Mouse (Mus musculus) layer of hippocampus, adult 2 months (tissue): ENCODE data around the gene 1500009C09Rik. TPM values are rescaled to one million over a fixed set of nuclear protein-coding genes. Genes with fewer than 3 reads are reported as not detected.
"Not testable (repeated sequence)": the region's sequence is repeated elsewhere in the genome, so short reads cannot be mapped to it uniquely, and the experiment has no call there.

ENCODE experiments used
- DNase-seq, 2 experiments: peaks; one replicate each; pipeline ENCODE4 v3.0.0; 2022; ENCODE audit warnings: low spot score in 2 of 2
- H3K27ac ChIP-seq: fragments of 200-600 bp; 2 replicates; pipeline ENCODE4 v1.8.1; 2022
- H3K4me3 ChIP-seq: fragments of 200-600 bp; 2 replicates; pipeline ENCODE4 v1.8.1; 2022; ENCODE audit warnings: mild to moderate bottlenecking
- CTCF ChIP-seq: fragments of 200-600 bp; conservative IDR thresholded peaks from 2 replicates; pipeline ENCODE4 v1.8.1; 2022; ENCODE audit warnings: antibody characterized with exemption, mild to moderate bottlenecking, moderate library complexity
- total RNA-seq, 2 experiments: library from RNA; stranded (reverse); gene quantifications; 2 replicates each; pipeline ENCODE4 v1.2.3; 2021

Gene 1500009C09Rik
- total RNA-seq, 2 experiments from 2014 or later: 105 to 108 TPM

- Histone ChIP-seq H3K4me3 (peak within 1 kb of the TSS; percentile 85), H3K27ac (peak within 1 kb of the TSS; percentile 43)
- DNase-seq: peak; percentile 89
- TF ChIP-seq CTCF: peak; percentile 11; the same call in 1 of the 2 replicates
Observed at GRCm38 (mm10) chr15:82244115-82244804, 7.9 kb upstream of the 1500009C09Rik start, which contains the start of gene Cenpm. Gene Cenpm (minus strand): TSS chr15:82244748.

GRCm38 (mm10) chr15:82244805-82245161 is 7.4 kb upstream of the 1500009C09Rik start:
- not testable (repeated sequence) for DNase-seq, H3K27ac ChIP-seq
- H3K4me3 ChIP-seq: peak overlapping the region; percentile 85

- H3K4me3 ChIP-seq: no peak overlapping the region
- TF ChIP-seq CTCF: no peak
- H3K27ac ChIP-seq: no peak overlapping the region
- no peak for DNase-seq
Observed at GRCm38 (mm10) chr15:82247131-82247776, 4.9 kb upstream of the 1500009C09Rik start.

- no peak overlapping the region for H3K27ac ChIP-seq
- TF ChIP-seq CTCF: peak; percentile 60
- no peak overlapping the region for H3K4me3 ChIP-seq
- no peak for DNase-seq
Observed at GRCm38 (mm10) chr15:82251579-82251978, 618 bp upstream of the 1500009C09Rik start.

GRCm38 (mm10) chr15:82255248-82255647 is 3.1 kb downstream of the 1500009C09Rik start:
- Histone ChIP-seq H3K27ac (peak overlapping the region; percentile 98), H3K4me3 (peak overlapping the region; percentile 76)
- DNase-seq: peak; percentile 27 to 40
- TF ChIP-seq CTCF: peak; percentile 79

- Histone ChIP-seq H3K27ac (peak overlapping the region; percentile 98), H3K4me3 (peak overlapping the region; percentile 76)
- peak; percentile 68 for TF ChIP-seq CTCF
- DNase-seq: peak; percentile 79 to 94
Observed at GRCm38 (mm10) chr15:82255944-82256383, 3.8 kb downstream of the 1500009C09Rik start.

- peak; percentile 99 for TF ChIP-seq CTCF
- H3K4me3 ChIP-seq: no peak overlapping the region
- DNase-seq: peak; percentile 50 to 84
- no peak overlapping the region for H3K27ac ChIP-seq
Observed at GRCm38 (mm10) chr15:82259510-82259909, 7.3 kb downstream of the 1500009C09Rik start.

- no peak overlapping the region for H3K27ac ChIP-seq
- peak; percentile 58 to 75 for DNase-seq
- no peak overlapping the region for H3K4me3 ChIP-seq
- peak; percentile 95 for TF ChIP-seq CTCF
Observed at GRCm38 (mm10) chr15:82266356-82266755, 14.2 kb downstream of the 1500009C09Rik start.

- TF ChIP-seq CTCF: no peak
- Histone ChIP-seq H3K27ac (peak overlapping the region; percentile 78), H3K4me3 (no peak overlapping the region)
- DNase-seq: peak; percentile 63 to 67
Observed at GRCm38 (mm10) chr15:82268185-82268584, 16.0 kb downstream of the 1500009C09Rik start.

- TF ChIP-seq CTCF: no peak
- no peak for DNase-seq
- peak overlapping the region; percentile 78 for H3K27ac ChIP-seq
- no peak overlapping the region for H3K4me3 ChIP-seq
Observed at GRCm38 (mm10) chr15:82268783-82269182, 16.6 kb downstream of the 1500009C09Rik start.

GRCm38 (mm10) chr15:82271201-82271600 is 19.0 kb downstream of the 1500009C09Rik start:
- Histone ChIP-seq H3K4me3 (no peak overlapping the region), H3K27ac (no peak overlapping the region)
- TF ChIP-seq CTCF: peak; percentile 94
- peak; percentile 60 to 82 for DNase-seq

GRCm38 (mm10) chr15:82272295-82272694 is 20.1 kb downstream of the 1500009C09Rik start:
- TF ChIP-seq CTCF: no peak
- Histone ChIP-seq H3K4me3 (no peak overlapping the region), H3K27ac (no peak overlapping the region)
- no peak for DNase-seq

GRCm38 (mm10) chr15:82274593-82274926 is 22.4 kb downstream of the 1500009C09Rik start, which contains the start of gene Sept3:
Gene Sept3 (plus strand): TSS chr15:82274893.
- Histone ChIP-seq H3K27ac (peak within 1 kb of the TSS; percentile 97), H3K4me3 (peak within 1 kb of the TSS; percentile 86)
- no peak for DNase-seq
- TF ChIP-seq CTCF: no peak
